Mouse (Mus musculus) liver, adult 2 months (tissue): ENCODE results near the gene Abcc6. TPM values are rescaled to one million over a fixed set of nuclear protein-coding genes. Genes with fewer than 3 reads are reported as not detected.

Source experiments
- DNase-seq: peaks from one replicate; pipeline ENCODE4 v3.0.0-alpha.2; 2011; ENCODE audit warnings: low read depth, low spot score; ENCODE audit errors: extremely low read depth
- H3K27ac ChIP-seq: fragments of 200-500 bp; replicated peaks from 2 replicates; pipeline ENCODE4 v1.5.1; 2012; ENCODE audit warnings: low read depth, mild to moderate bottlenecking, control low read depth, inconsistent platforms, low read length; ENCODE audit not compliant: insufficient read depth
- H3K27me3 ChIP-seq: fragments of 200-500 bp; 2 replicates; pipeline ENCODE4 v1.6.1; 2012; ENCODE audit warnings: mild to moderate bottlenecking, moderate library complexity, low read length, inconsistent platforms; ENCODE audit not compliant: control insufficient read depth, insufficient read depth
- H3K36me3 ChIP-seq: fragments of 200-500 bp; 2 replicates; pipeline ENCODE4 v1.6.1; 2012; ENCODE audit warnings: low read length, inconsistent platforms; ENCODE audit not compliant: control insufficient read depth, insufficient read depth
- H3K4me1 ChIP-seq: fragments of 200-500 bp; 2 replicates; pipeline ENCODE4 v1.6.1; 2011; ENCODE audit warnings: low read length; ENCODE audit not compliant: control insufficient read depth, insufficient read depth
- H3K4me3 ChIP-seq: fragments of 200-500 bp; 2 replicates; pipeline ENCODE4 v1.5.1; 2011; ENCODE audit warnings: low read depth, mild to moderate bottlenecking, control low read depth, low read length, moderate library complexity; ENCODE audit not compliant: insufficient read depth
- H3K79me2 ChIP-seq: fragments of 200-500 bp; 2 replicates; pipeline ENCODE4 v1.6.1; 2012; ENCODE audit warnings: inconsistent platforms, mild to moderate bottlenecking, low read length, moderate library complexity; ENCODE audit not compliant: control insufficient read depth, insufficient read depth
- H3K9ac ChIP-seq: fragments of 200-500 bp; 2 replicates; pipeline ENCODE4 v1.6.1; 2012; ENCODE audit warnings: low read depth, mild to moderate bottlenecking, control low read depth, inconsistent platforms, low read length
- CTCF ChIP-seq: fragments of 200-500 bp; IDR thresholded peaks from 2 replicates; pipeline ENCODE4 v1.5.1; 2011; ENCODE audit warnings: low read depth, low read length, control low read depth
- POLR2A ChIP-seq: fragments of 200-500 bp; IDR thresholded peaks from 2 replicates; pipeline ENCODE4 v1.6.1; 2011; ENCODE audit warnings: low read length, control low read depth; ENCODE audit not compliant: insufficient read depth; ENCODE audit errors: extremely low read depth
- whole genome bisulfite sequencing: fragments of 180-500 bp; shearing (Covaris S2); methylation state at CpG from one replicate; pipeline ENCODE4 v1.1.7; 2018; 5-methylcytosine and 5-hydroxymethylcytosine counted together
- polyA plus RNA-seq: library from polyadenylated mRNA; depleted of rRNA; stranded (reverse); fragments of >200 nt; gene quantifications from 2 replicates; pipeline ENCODE4 v1.2.3, GENCODE M21; 2012
- total RNA-seq: library from RNA; depleted of rRNA; stranded (reverse); fragments of >200 nt; gene quantifications from 2 replicates; pipeline ENCODE4 v1.2.3, GENCODE M21; 2014

Abcc6 gene
- total and polyA plus RNA-seq, 2 experiments, result 86.3 to 192 TPM

DNA sequence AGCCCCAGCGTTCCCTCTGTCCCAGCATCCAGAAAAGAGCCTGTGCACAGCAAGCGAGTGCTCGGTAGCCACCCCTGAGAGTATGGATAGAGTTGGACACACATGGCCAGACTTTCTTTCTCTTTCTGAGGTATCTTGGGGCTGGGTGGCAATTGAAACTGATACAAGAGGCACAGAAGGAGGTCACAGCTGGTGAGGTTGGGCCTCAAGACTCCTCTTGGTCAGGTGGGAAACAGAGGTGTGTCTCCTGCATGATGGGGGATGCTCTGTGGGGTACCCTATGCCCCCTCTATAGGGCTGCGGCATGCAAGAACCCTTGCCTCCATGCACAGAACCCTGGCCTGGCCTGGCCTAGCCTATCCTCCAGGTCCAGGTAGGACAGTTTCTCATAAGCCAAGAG lies 29.5 kb downstream of the Abcc6 start:
- DNase-seq, result no peak
- no peak overlapping the region for H3K9ac ChIP-seq

DNA sequence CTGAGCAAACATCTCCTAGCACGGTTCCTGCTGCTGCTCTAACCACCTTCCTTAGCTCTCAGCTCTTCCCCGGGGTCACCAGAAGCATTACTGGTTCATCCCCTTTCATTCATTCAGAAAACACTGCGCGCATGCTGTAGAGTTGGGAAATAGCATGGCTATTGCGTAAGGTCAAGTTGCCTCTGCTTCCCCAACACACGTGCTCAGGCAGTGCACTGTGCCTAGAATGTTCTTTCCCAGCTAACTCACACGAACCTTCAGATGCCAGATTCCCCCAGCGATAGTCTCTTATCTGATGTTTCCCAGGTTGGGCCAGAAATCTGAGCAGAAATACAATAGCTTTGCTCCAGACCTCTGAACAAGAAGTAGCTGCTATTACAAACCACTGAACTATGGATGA lies 37.6 kb downstream of the Abcc6 start:
- Histone ChIP-seq H3K36me3 (peaks cover 48% of the 10 kb centered on the region; the same call in 1 of the 2 replicates), H3K9ac (no peak overlapping the region), H3K4me3 (no peak overlapping the region), H3K27me3 (no peaks in the 10 kb centered on the region), H3K27ac (peak overlapping the region; percentile 33; the same call in 1 of the 2 replicates), H3K4me1 (no peaks in the 10 kb centered on the region), H3K79me2 (no peaks in the 10 kb centered on the region)
- DNase-seq, result peak; percentile 85
- 20% methylated on average over 8 of the region's 8 CpGs for WGBS
- TF ChIP-seq POLR2A, result no peak
- TF ChIP-seq CTCF, result no peak

More for the DNA sequence above, 29.5 kb downstream of the Abcc6 start:
- H3K4me3 ChIP-seq, result no peak overlapping the region
- no peak overlapping the region for H3K27ac ChIP-seq
- TF ChIP-seq CTCF (no peak), POLR2A (no peak)
- no peaks in the 10 kb centered on the region for H3K79me2 ChIP-seq
- 96% methylated on average over 4 of the region's 4 CpGs for WGBS
- H3K27me3 ChIP-seq, result no peaks in the 10 kb centered on the region
- H3K4me1 ChIP-seq, result no peaks in the 10 kb centered on the region
- peaks cover 49% of the 10 kb centered on the region; the same call in 1 of the 2 replicates for H3K36me3 ChIP-seq

DNA sequence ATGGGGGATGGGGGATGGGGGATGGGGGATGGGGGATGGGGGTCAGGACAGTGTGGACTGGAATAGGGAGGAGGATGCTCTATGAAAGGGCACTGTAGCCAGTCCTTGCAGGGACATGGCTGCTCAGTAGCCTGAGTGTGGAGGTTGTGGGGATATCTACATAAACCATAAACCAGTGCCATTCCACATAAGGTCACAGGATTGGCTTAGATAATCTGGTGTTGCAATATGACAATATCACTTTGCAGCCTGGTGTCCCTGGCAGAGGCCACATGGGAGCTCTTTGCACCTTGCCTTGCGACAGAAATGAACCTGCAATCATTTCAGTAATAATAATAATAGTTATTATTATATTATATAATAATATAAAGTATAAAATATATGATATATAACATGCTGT lies 41.8 kb downstream of the Abcc6 start:
- Histone ChIP-seq H3K27me3 (no peaks in the 10 kb centered on the region), H3K4me1 (no peaks in the 10 kb centered on the region), H3K4me3 (no peak overlapping the region), H3K9ac (no peak overlapping the region), H3K79me2 (no peaks in the 10 kb centered on the region), H3K36me3 (peaks cover 38% of the 10 kb centered on the region; the same call in 1 of the 2 replicates), H3K27ac (no peak overlapping the region)
- DNase-seq, result peak; percentile 72
- WGBS, result 23% methylated on average over 1 of the region's 1 CpGs
- TF ChIP-seq CTCF, result no peak
- TF ChIP-seq POLR2A, result no peak

DNA sequence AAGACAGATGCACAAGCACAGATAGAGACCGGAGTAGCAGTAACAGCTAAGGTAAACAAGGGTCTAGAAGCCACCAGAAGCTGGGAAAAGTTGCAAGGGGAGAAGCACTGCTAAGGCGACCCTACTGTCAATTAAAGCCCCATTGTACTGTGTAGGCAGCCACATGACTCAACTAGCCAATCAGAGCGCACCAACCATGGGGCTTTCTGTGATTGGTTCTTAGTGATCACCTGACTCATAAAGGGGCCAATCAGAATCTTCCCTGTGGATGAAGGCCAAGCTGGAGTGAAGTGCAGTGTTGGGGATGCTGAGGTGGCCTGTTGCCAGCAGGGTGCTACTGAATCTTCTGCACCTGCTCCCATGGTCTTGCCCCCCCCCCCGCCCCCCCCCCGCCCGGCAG lies 43.2 kb downstream of the Abcc6 start:
- 90% methylated on average over 6 of the region's 6 CpGs for WGBS
- no peak for TF ChIP-seq CTCF
- no peak for TF ChIP-seq POLR2A
- H3K9ac ChIP-seq, result no peak overlapping the region

GRCm38 (mm10) chr7:45981612-45982011 lies 48.5 kb downstream of the Abcc6 start:
- Histone ChIP-seq H3K9ac (no peak overlapping the region), H3K79me2 (no peaks in the 10 kb centered on the region), H3K36me3 (peaks cover 31% of the 10 kb centered on the region; the same call in 1 of the 2 replicates), H3K27ac (no peak overlapping the region), H3K4me1 (no peaks in the 10 kb centered on the region), H3K4me3 (no peak overlapping the region), H3K27me3 (no peaks in the 10 kb centered on the region)
- TF ChIP-seq POLR2A (no peak), CTCF (no peak)
- no peak for DNase-seq
- 86% methylated on average over 5 of the region's 5 CpGs for WGBS

More for the DNA sequence above, 43.2 kb downstream of the Abcc6 start:
- H3K4me3 ChIP-seq, result no peak overlapping the region
- H3K27me3 ChIP-seq, result no peaks in the 10 kb centered on the region
- peaks cover 41% of the 10 kb centered on the region; the same call in 1 of the 2 replicates for H3K36me3 ChIP-seq
- DNase-seq, result peak; percentile 42
- H3K27ac ChIP-seq, result no peak overlapping the region
- no peaks in the 10 kb centered on the region for H3K4me1 ChIP-seq
- H3K79me2 ChIP-seq, result no peaks in the 10 kb centered on the region

- H3K4me1 ChIP-seq, result no peaks in the 10 kb centered on the region
- no peaks in the 10 kb centered on the region for H3K27me3 ChIP-seq
- TF ChIP-seq POLR2A, result no peak
- TF ChIP-seq CTCF, result no peak
- H3K36me3 ChIP-seq, result peaks cover 13% of the 10 kb centered on the region; the same call in 1 of the 2 replicates
- 79% methylated on average over 6 of the region's 6 CpGs for WGBS
- no peaks in the 10 kb centered on the region for H3K79me2 ChIP-seq
- no peak overlapping the region for H3K9ac ChIP-seq
- H3K4me3 ChIP-seq, result no peak overlapping the region
- no peak for DNase-seq
- H3K27ac ChIP-seq, result no peak overlapping the region
Observed at GRCm38 (mm10) chr7:45974512-45974911, 55.6 kb downstream of the Abcc6 start.
